Mouse (Mus musculus): ENCODE measurements at regions not wholly inside any gene's neighbourhood (a gene's known extent, or its start where the extent isn't known, plus 50 kb on each side); places are given as distances from the start of the nearest gene placed in this dataset.
"Not testable (repeated sequence)": the region's sequence is repeated elsewhere in the genome, so short reads cannot be mapped to it uniquely, and the experiment has no call there.

GRCm38 (mm10) chrX:118117121-118117520, 309.9 kb upstream of the Tgif2lx2 start:
- not testable (repeated sequence) for TF ChIP-seq CTCF (IDR thresholded peaks at IDR 0.05 in 2 of 3, conservative IDR thresholded peaks at IDR 0.05 in 1 of 3; ENCODE audit: control insufficient read depth in 1 of 3, insufficient read depth in 1 of 3, low read depth in 2 of 3, low read length in 3 of 3, poor library complexity in 1 of 3, severe bottlenecking in 1 of 3); GATA1 (IDR thresholded peaks at IDR 0.05; ENCODE audit: low read depth, low read length); ZMIZ1 (IDR thresholded peaks at IDR 0.05; ENCODE audit: low read depth, low read length); MYC (IDR thresholded peaks at IDR 0.05; ENCODE audit: low read depth, low read length); ZNF384 (IDR thresholded peaks at IDR 0.05; ENCODE audit: low read depth, low read length); RCOR1 (IDR thresholded peaks at IDR 0.05; ENCODE audit: low read depth, low read length); MAFK (IDR thresholded peaks at IDR 0.05; ENCODE audit: borderline replicate concordance, low read depth, low read length); ZC3H11A (IDR thresholded peaks at IDR 0.05; ENCODE audit: low read depth, low read length); ETS1 (IDR thresholded peaks at IDR 0.05; ENCODE audit: low read depth, low read length); CHD2 (IDR thresholded peaks at IDR 0.05; ENCODE audit: low read length); E2F4 (IDR thresholded peaks at IDR 0.05; ENCODE audit: borderline replicate concordance, low read depth, low read length); RAD21 (IDR thresholded peaks at IDR 0.05; ENCODE audit: low read depth, low read length); EP300 (IDR thresholded peaks at IDR 0.05; ENCODE audit: low read depth in 1 of 2, low read length in 2 of 2)
